Mouse (Mus musculus) C2C12 (cell line): ENCODE results near the gene Cldn24. TPM values are rescaled to one million over a fixed set of nuclear protein-coding genes. Genes with fewer than 3 reads are reported as not detected.
"Not testable (repeated sequence)": the region's sequence is repeated elsewhere in the genome, so short reads cannot be mapped to it uniquely, and the experiment has no call there.

Experiments
- H3K27me3 ChIP-seq: one replicate; pipeline ENCODE4 v1.6.1; 2011; ENCODE audit not compliant: control insufficient read depth, insufficient read depth, insufficient read length
- H3K36me3 ChIP-seq: one replicate; pipeline ENCODE4 v1.6.1; 2011; ENCODE audit not compliant: control insufficient read depth, insufficient read depth
- H3K4me3 ChIP-seq: one replicate; pipeline ENCODE4 v1.5.1; 2011; ENCODE audit warnings: mild to moderate bottlenecking, control low read depth; ENCODE audit not compliant: poor library complexity, insufficient read depth, severe bottlenecking
- H3K79me2 ChIP-seq: one replicate; pipeline ENCODE4 v1.6.1; 2011; ENCODE audit not compliant: control insufficient read depth, insufficient read depth
- H3K79me3 ChIP-seq: one replicate; pipeline ENCODE4 v1.6.1; 2011; ENCODE audit warnings: low read depth, control low read depth
- H3ac ChIP-seq: one replicate; pipeline ENCODE3; 2011; ENCODE audit warnings: low read depth; ENCODE audit not compliant: control insufficient read depth, insufficient read length
- CEBPB ChIP-seq: IDR thresholded peaks from one replicate; pipeline ENCODE4 v1.6.1; 2011; ENCODE audit warnings: low read depth, mild to moderate bottlenecking, control low read depth, moderate library complexity
- CTCF ChIP-seq: IDR thresholded peaks from one replicate; pipeline ENCODE4 v1.5.1; 2011; ENCODE audit not compliant: control insufficient read depth, insufficient read depth, insufficient read length
- FOSL1 ChIP-seq: IDR thresholded peaks from one replicate; pipeline ENCODE4 v1.8.0; 2011; ENCODE audit warnings: mild to moderate bottlenecking, low read length; ENCODE audit not compliant: poor library complexity, insufficient read depth, severe bottlenecking
- MAX ChIP-seq: IDR thresholded peaks from one replicate; pipeline ENCODE4 v1.6.1; 2011; ENCODE audit warnings: mild to moderate bottlenecking, control low read depth
- MYOD1 ChIP-seq: IDR thresholded peaks from one replicate; pipeline ENCODE4 v1.6.1; 2011; ENCODE audit warnings: low read depth; ENCODE audit not compliant: control insufficient read depth, insufficient read length
- MYOG ChIP-seq: IDR thresholded peaks from one replicate; pipeline ENCODE4 v1.6.1; 2011; ENCODE audit not compliant: control insufficient read depth, insufficient read length; ENCODE audit errors: extremely low read depth
- USF1 ChIP-seq: IDR thresholded peaks from one replicate; pipeline ENCODE4 v1.6.1; 2011; ENCODE audit warnings: low read depth, mild to moderate bottlenecking, control low read depth, moderate library complexity
- polyA plus RNA-seq: library from polyadenylated mRNA; unstranded; fragments of >200 nt; fragmentation: generic; extraction: Trizol; gene quantifications from one replicate; pipeline ENCODE4 v1.2.1, GENCODE M21; 2012; ENCODE audit warnings: missing spikeins

Cldn24 gene
- polyA plus RNA-seq, 1 experiment, result not detected

- TF ChIP-seq CEBPB (no peak), USF1 (no peak), FOSL1 (no peak), MAX (no peak), MYOD1 (no peak), MYOG (no peak), CTCF (no peak)
- no peaks in the 10 kb centered on the region for H3K27me3 ChIP-seq
- no peaks in the 10 kb centered on the region for H3K36me3 ChIP-seq
- no peak overlapping the region for H3K4me3 ChIP-seq
- H3K79me3 ChIP-seq, result no peaks in the 10 kb centered on the region
- no peaks in the 10 kb centered on the region for H3K79me2 ChIP-seq
- no peak overlapping the region for H3ac ChIP-seq
These were observed 17.7 kb upstream of the Cldn24 start for GRCm38 (mm10) chr8:47804262-47804661.

- Histone ChIP-seq H3K79me3 (no peaks in the 10 kb centered on the region), H3K79me2 (no peaks in the 10 kb centered on the region), H3K36me3 (no peaks in the 10 kb centered on the region)
These were observed 11.8 kb upstream of the Cldn24 start for GRCm38 (mm10) chr8:47809970-47810665.

GRCm38 (mm10) chr8:47810666-47811015 lies 11.3 kb upstream of the Cldn24 start:
- TF ChIP-seq MAX (no peak), MYOG (no peak), FOSL1 (no peak), USF1 (no peak), CEBPB (no peak), CTCF (no peak), MYOD1 (no peak)
- H3K36me3 ChIP-seq, result no peaks in the 10 kb centered on the region
- H3K4me3 ChIP-seq, result no peak overlapping the region
- H3K79me2 ChIP-seq, result no peaks in the 10 kb centered on the region
- H3ac ChIP-seq, result no peak overlapping the region
- no peaks in the 10 kb centered on the region for H3K27me3 ChIP-seq
- no peaks in the 10 kb centered on the region for H3K79me3 ChIP-seq

More at GRCm38 (mm10) chr8:47809970-47810665, 11.8 kb upstream of the Cldn24 start:
- H3K27me3 ChIP-seq, result no peaks in the 10 kb centered on the region
- H3K4me3 ChIP-seq, result no peak overlapping the region
- TF ChIP-seq FOSL1, result no peak
- no peak for TF ChIP-seq MYOD1
- no peak for TF ChIP-seq USF1
- no peak overlapping the region for H3ac ChIP-seq

- no peaks in the 10 kb centered on the region for H3K79me3 ChIP-seq
- TF ChIP-seq USF1, result no peak
- TF ChIP-seq CEBPB, result no peak
- no peak for TF ChIP-seq MYOG
- TF ChIP-seq FOSL1, result no peak
- TF ChIP-seq MAX, result no peak
- TF ChIP-seq CTCF, result no peak
- TF ChIP-seq MYOD1, result no peak
- H3K27me3 ChIP-seq, result no peaks in the 10 kb centered on the region
- no peak overlapping the region for H3K4me3 ChIP-seq
- H3K79me2 ChIP-seq, result no peaks in the 10 kb centered on the region
- H3ac ChIP-seq, result no peak overlapping the region
- no peaks in the 10 kb centered on the region for H3K36me3 ChIP-seq
These were observed 10.7 kb upstream of the Cldn24 start for GRCm38 (mm10) chr8:47811221-47811620.

- TF ChIP-seq FOSL1, result no peak
- TF ChIP-seq CEBPB, result no peak
- no peak for TF ChIP-seq CTCF
- TF ChIP-seq USF1, result no peak
- no peak for TF ChIP-seq MAX
- TF ChIP-seq MYOD1, result no peak
- TF ChIP-seq MYOG, result no peak
- no peak overlapping the region for H3K4me3 ChIP-seq
- H3K36me3 ChIP-seq, result no peaks in the 10 kb centered on the region
- H3K79me3 ChIP-seq, result no peaks in the 10 kb centered on the region
- no peaks in the 10 kb centered on the region for H3K27me3 ChIP-seq
- H3ac ChIP-seq, result no peak overlapping the region
- H3K79me2 ChIP-seq, result no peaks in the 10 kb centered on the region
These were observed 2.9 kb upstream of the Cldn24 start for GRCm38 (mm10) chr8:47819034-47819433.

DNA sequence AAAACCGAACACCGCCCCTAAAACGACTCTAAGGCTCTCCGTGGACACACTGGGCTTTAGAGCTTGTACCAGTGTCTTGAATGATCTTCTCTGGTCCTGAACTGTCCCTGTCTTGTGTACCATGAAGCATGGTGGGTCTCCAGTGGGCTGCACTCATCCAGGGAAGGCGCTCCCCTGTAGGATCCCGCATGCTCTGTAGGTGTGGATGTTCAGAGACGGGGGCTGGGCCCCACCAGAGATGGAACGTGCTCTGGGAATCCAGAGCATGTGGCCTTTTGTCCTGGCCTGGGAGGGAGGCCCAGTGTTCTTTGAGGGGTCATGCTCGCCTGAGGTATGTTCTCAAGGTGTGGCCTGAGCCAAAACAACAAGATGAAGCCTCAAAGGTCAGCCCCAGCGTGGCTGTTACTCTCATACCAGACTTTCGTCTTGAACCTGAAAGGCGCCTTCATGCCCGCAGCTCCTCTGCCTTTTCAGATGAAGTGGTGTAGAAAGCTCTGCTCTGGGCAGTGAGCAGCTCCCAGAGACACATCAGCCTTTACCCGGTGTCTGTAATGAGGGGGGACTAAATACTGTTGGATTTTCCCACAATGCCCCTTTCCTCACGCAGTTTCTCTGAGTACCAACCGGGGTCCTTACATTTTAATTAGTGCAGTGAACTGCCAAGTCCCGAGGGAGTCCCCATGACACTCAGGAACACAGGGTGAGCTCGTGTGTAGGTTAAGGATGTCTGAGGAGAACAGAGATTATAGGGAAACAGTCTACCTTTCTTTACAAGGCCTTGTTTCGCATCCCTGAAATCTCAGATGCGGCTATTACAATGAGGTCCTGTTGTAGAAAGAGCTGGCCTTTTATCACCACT lies 800 bp upstream of the Cldn24 start:
- no peaks in the 10 kb centered on the region for H3K79me2 ChIP-seq
- no peaks in the 10 kb centered on the region for H3K79me3 ChIP-seq
- TF ChIP-seq CTCF (no peak), MYOD1 (no peak), FOSL1 (no peak), MAX (no peak), USF1 (no peak), CEBPB (no peak), MYOG (no peak)
- H3K4me3 ChIP-seq, result no peak overlapping the region
- no peaks in the 10 kb centered on the region for H3K27me3 ChIP-seq
- H3ac ChIP-seq, result no peak overlapping the region
- no peaks in the 10 kb centered on the region for H3K36me3 ChIP-seq

- H3K27me3 ChIP-seq, H3K79me2 ChIP-seq, H3K4me3 ChIP-seq, H3K36me3 ChIP-seq, H3K79me3 ChIP-seq, H3ac ChIP-seq: not testable (repeated sequence)
These were observed 598 bp downstream of the Cldn24 start for GRCm38 (mm10) chr8:47822541-47822940.
